14 mouse cellular contexts compared by ENCODE assay signal in genomic region chr11:40216391-40216790, GRCm38 (mm10).
"Had no signal": no experiment of that assay in that cellular context is flagged by ENCODE, and none has a peak within 500 bp of the region (broad histone marks: within the 10 kb centered on the region; RNA-seq: fewer than 3 reads in every experiment).

No protein-coding gene starts in this region.

- H3K27me3 ChIP-seq: limb, embryonic 15.5 days; liver, embryonic 12.5 days had no signal

- H3K4me2 ChIP-seq: limb, embryonic 15.5 days; liver, embryonic 12.5 days; lung, embryonic 14.5 days had no signal

- DNase-seq: kidney, adult 11 months; kidney, adult 9 months; kidney, postnatal 36 days; layer of hippocampus, adult 9-11 months; layer of hippocampus, postnatal 36 days; lung, embryonic 14.5 days; right cerebral cortex, adult 18-20 months; right cerebral cortex, postnatal 25 days; thymus, postnatal 4 days had no signal

- H3K27ac ChIP-seq: kidney, postnatal 0 days; limb, embryonic 15.5 days; liver, embryonic 12.5 days had no signal

- H3K9ac ChIP-seq: limb, embryonic 15.5 days; liver, embryonic 12.5 days; lung, embryonic 14.5 days had no signal

- H3K4me3 ChIP-seq: limb, embryonic 15.5 days; liver, embryonic 12.5 days; myocyte had no signal

- H3K36me3 ChIP-seq: limb, embryonic 15.5 days; liver, embryonic 12.5 days had no signal

- H3K9me3 ChIP-seq: limb, embryonic 15.5 days; liver, embryonic 12.5 days had no signal

- H3K4me1 ChIP-seq: limb, embryonic 15.5 days; liver, embryonic 12.5 days had no signal

- ATAC-seq: inflammation-experienced regulatory T-cells, adult 6 months; liver, embryonic 12.5 days had no signal
